Mouse (Mus musculus): Measurements from ENCODE around the gene Rbpjl. TPM values are rescaled to one million over a fixed set of nuclear protein-coding genes. Genes with fewer than 3 reads are reported as not detected.

The Rbpjl gene
- total and polyA plus RNA-seq, 3 experiments, result 0.18 TPM; not detected in 2

- Histone ChIP-seq H3K36me3 (ENCODE audit: control insufficient read depth, insufficient read depth, low read length) (no peaks in the 10 kb centered on the region), H3K79me2 (replicated peaks; ENCODE audit: control insufficient read depth, insufficient read depth, low read length) (no peaks in the 10 kb centered on the region), H3K4me1 (ENCODE audit: control insufficient read depth, insufficient read depth, low read length) (peaks cover 16% of the 10 kb centered on the region), H3K27ac (peak overlapping the region; percentile 43), H3K9ac (ENCODE audit: low read depth, low read length) (no peak overlapping the region), H3K4me3 (no peak overlapping the region), H3K27me3 (ENCODE audit: control insufficient read depth, insufficient read depth, low read length) (no peaks in the 10 kb centered on the region)
- intact Hi-C loops (cut with DNase I), result loop anchor here (2.0 kb wide), 1 partner anchor 40 kb away; no protein-coding TSS in a partner anchor
- 83% methylated on average over 1 of the region's 1 CpGs for WGBS
- no peak for DNase-seq
- TF ChIP-seq EP300 (IDR thresholded peaks at IDR 0.05; ENCODE audit: insufficient read depth, low read depth, low read length), result no peak
- no peak for TF ChIP-seq POLR2A (IDR thresholded peaks at IDR 0.05; ENCODE audit: insufficient read depth, low read depth, low read length)
- TF ChIP-seq CTCF (IDR thresholded peaks at IDR 0.05), result no peak
Observed at GRCm38 (mm10) chr2:164456413-164456812, 53.5 kb downstream of the Rbpjl start.

GRCm38 (mm10) chr2:164456864-164457300 is 53.9 kb downstream of the Rbpjl start, which contains the start of gene Sys1:
Sys1 (plus strand) TSS chr2:164456964.
- H3K9ac ChIP-seq (ENCODE audit: low read depth, low read length), result peak within 1 kb of the TSS; percentile 40; the same call in 1 of the 2 replicates
- WGBS, result 16% methylated on average over 7 of the region's 7 CpGs
- H3K36me3 ChIP-seq (ENCODE audit: control insufficient read depth, insufficient read depth, low read length), result no peaks in the 10 kb centered on the region
- H3K27me3 ChIP-seq (ENCODE audit: control insufficient read depth, insufficient read depth, low read length), result no peaks in the 10 kb centered on the region
- H3K27ac ChIP-seq, result peak within 1 kb of the TSS; percentile 53
- no peak for DNase-seq
- H3K4me3 ChIP-seq, result no peak within 1 kb of the TSS
- peaks cover 17% of the 10 kb centered on the region for H3K4me1 ChIP-seq (ENCODE audit: control insufficient read depth, insufficient read depth, low read length)
- no peaks in the 10 kb centered on the region for H3K79me2 ChIP-seq (replicated peaks; ENCODE audit: control insufficient read depth, insufficient read depth, low read length)
- TF ChIP-seq CTCF (IDR thresholded peaks at IDR 0.05) (peak; percentile 44), EP300 (IDR thresholded peaks at IDR 0.05; ENCODE audit: insufficient read depth, low read depth, low read length) (no peak)
- intact Hi-C loops (cut with DNase I), result loop anchor here (2.0 kb wide), 1 partner anchor 40 kb away; no protein-coding TSS in a partner anchor

GRCm38 (mm10) chr2:164457942-164458341 is 55.0 kb downstream of the Rbpjl start:
- intact Hi-C loops (cut with DNase I), result loop anchor here (2.0 kb wide), 1 partner anchor 41 kb away; no protein-coding TSS in a partner anchor
- no peak overlapping the region for H3K4me3 ChIP-seq
- no peak for DNase-seq
- no peak overlapping the region for H3K27ac ChIP-seq
- H3K4me1 ChIP-seq (ENCODE audit: control insufficient read depth, insufficient read depth, low read length), result peaks cover 15% of the 10 kb centered on the region
- 52% methylated on average over 7 of the region's 7 CpGs for whole genome bisulfite sequencing
- no peak overlapping the region for H3K9ac ChIP-seq (ENCODE audit: low read depth, low read length)
- H3K27me3 ChIP-seq (ENCODE audit: control insufficient read depth, insufficient read depth, low read length), result no peaks in the 10 kb centered on the region
- TF ChIP-seq CTCF (IDR thresholded peaks at IDR 0.05) (no peak), POLR2A (IDR thresholded peaks at IDR 0.05; ENCODE audit: insufficient read depth, low read depth, low read length) (no peak), EP300 (IDR thresholded peaks at IDR 0.05; ENCODE audit: insufficient read depth, low read depth, low read length) (no peak)
- H3K36me3 ChIP-seq (ENCODE audit: control insufficient read depth, insufficient read depth, low read length), result no peaks in the 10 kb centered on the region
- H3K79me2 ChIP-seq (replicated peaks; ENCODE audit: control insufficient read depth, insufficient read depth, low read length), result no peaks in the 10 kb centered on the region

- no peak overlapping the region for H3K9ac ChIP-seq (ENCODE audit: low read depth, low read length)
- no peak overlapping the region for H3K27ac ChIP-seq
- H3K4me3 ChIP-seq, result no peak overlapping the region
- intact Hi-C loops (cut with DNase I), result no loop called here
- H3K79me2 ChIP-seq (replicated peaks; ENCODE audit: control insufficient read depth, insufficient read depth, low read length), result no peaks in the 10 kb centered on the region
- TF ChIP-seq POLR2A (IDR thresholded peaks at IDR 0.05; ENCODE audit: insufficient read depth, low read depth, low read length) (no peak), CTCF (IDR thresholded peaks at IDR 0.05) (no peak), EP300 (IDR thresholded peaks at IDR 0.05; ENCODE audit: insufficient read depth, low read depth, low read length) (no peak)
- H3K36me3 ChIP-seq (ENCODE audit: control insufficient read depth, insufficient read depth, low read length), result no peaks in the 10 kb centered on the region
- DNase-seq, result no peak
- H3K27me3 ChIP-seq (ENCODE audit: control insufficient read depth, insufficient read depth, low read length), result no peaks in the 10 kb centered on the region
- peaks cover 15% of the 10 kb centered on the region for H3K4me1 ChIP-seq (ENCODE audit: control insufficient read depth, insufficient read depth, low read length)
- 83% methylated on average over 8 of the region's 8 CpGs for WGBS
Observed at GRCm38 (mm10) chr2:164458535-164458934, 55.6 kb downstream of the Rbpjl start.

GRCm38 (mm10) chr2:164460745-164461551 is 58.0 kb downstream of the Rbpjl start, which contains the start of gene Gm20458:
Gm20458 (plus strand) TSS chr2:164460967.
- Histone ChIP-seq H3K4me3 (peak within 1 kb of the TSS; percentile 90), H3K9ac (ENCODE audit: low read depth, low read length) (peak within 1 kb of the TSS; percentile 79), H3K4me1 (ENCODE audit: control insufficient read depth, insufficient read depth, low read length) (peaks cover 4% of the 10 kb centered on the region), H3K79me2 (replicated peaks; ENCODE audit: control insufficient read depth, insufficient read depth, low read length) (no peaks in the 10 kb centered on the region), H3K27me3 (ENCODE audit: control insufficient read depth, insufficient read depth, low read length) (no peaks in the 10 kb centered on the region), H3K36me3 (ENCODE audit: control insufficient read depth, insufficient read depth, low read length) (no peaks in the 10 kb centered on the region), H3K27ac (peak within 1 kb of the TSS; percentile 88)
- intact Hi-C loops (cut with DNase I), result loop anchor here (1.0 to 2.0 kb wide), 2 partner anchors 36 to 57 kb away; partner anchors contain the start of gene Pigt
- DNase-seq, result peak; percentile 92 to 98
- under 1% methylated on average over 78 of the region's 79 CpGs for WGBS
- TF ChIP-seq CTCF (IDR thresholded peaks at IDR 0.05) (peak; percentile 93), EP300 (IDR thresholded peaks at IDR 0.05; ENCODE audit: insufficient read depth, low read depth, low read length) (peak; percentile 85), POLR2A (IDR thresholded peaks at IDR 0.05; ENCODE audit: insufficient read depth, low read depth, low read length) (peak; percentile 71)

Small RNA genes lying within 50 kb of the gene (microRNA-seq; reads per million reads assigned to microRNA genes)
- 0 reads per million in 2 experiments for gene Mir7678

Other genes with a start within 250 kb of the Rbpjl start
- not detected for gene Kcns1, start 232.0 kb upstream of the Rbpjl start, total RNA-seq (2021)
- 0.12 and 0.18 TPM in 2 replicates for gene Kcns1, start 232.0 kb upstream of the Rbpjl start, polyA plus RNA-seq (2012; rRNA removed)
- gene Wfdc5, start 220.4 kb upstream of the Rbpjl start, total RNA-seq (2021), result not detected
- gene Wfdc5, start 220.4 kb upstream of the Rbpjl start, polyA plus RNA-seq (2012; rRNA removed), result not detected in 2 replicates
- not detected for gene Wfdc12, start 212.5 kb upstream of the Rbpjl start, total RNA-seq (2021)
- gene Wfdc12, start 212.5 kb upstream of the Rbpjl start, polyA plus RNA-seq (2012; rRNA removed), result not detected in 2 replicates
- gene Wfdc15a, start 203.0 kb upstream of the Rbpjl start, total RNA-seq (2021), result not detected
- gene Wfdc15a, start 203.0 kb upstream of the Rbpjl start, polyA plus RNA-seq (2012; rRNA removed), result not detected in 2 replicates
- not detected for gene Wfdc15b, start 181.5 kb upstream of the Rbpjl start, total RNA-seq (2021)
- not detected in 2 replicates for gene Wfdc15b, start 181.5 kb upstream of the Rbpjl start, polyA plus RNA-seq (2012; rRNA removed)
- not detected for gene Svs2, start 164.7 kb upstream of the Rbpjl start, total RNA-seq (2021)
- gene Svs2, start 164.7 kb upstream of the Rbpjl start, polyA plus RNA-seq (2012; rRNA removed), result not detected in 2 replicates
- not detected for gene Svs3b, start 146.5 kb upstream of the Rbpjl start, total RNA-seq (2021)
- not detected in 2 replicates for gene Svs3b, start 146.5 kb upstream of the Rbpjl start, polyA plus RNA-seq (2012; rRNA removed)
- gene Svs4, start 124.7 kb upstream of the Rbpjl start, total RNA-seq (2021), result not detected
- gene Svs4, start 124.7 kb upstream of the Rbpjl start, polyA plus RNA-seq (2012; rRNA removed), result not detected in 2 replicates
- gene Svs3a, start 113.9 kb upstream of the Rbpjl start, total RNA-seq (2021), result not detected
- gene Svs3a, start 113.9 kb upstream of the Rbpjl start, polyA plus RNA-seq (2012; rRNA removed), result not detected in 2 replicates
- not detected for gene Svs6, start 86.4 kb upstream of the Rbpjl start, total RNA-seq (2021)
- not detected in 2 replicates for gene Svs6, start 86.4 kb upstream of the Rbpjl start, polyA plus RNA-seq (2012; rRNA removed)
- not detected for gene Svs5, start 70.4 kb upstream of the Rbpjl start, total RNA-seq (2021)
- not detected in 2 replicates for gene Svs5, start 70.4 kb upstream of the Rbpjl start, polyA plus RNA-seq (2012; rRNA removed)
- 10 to 100 TPM; 10.9 to 26.4 TPM for gene Slpi, start 14.0 kb upstream of the Rbpjl start, total RNA-seq (2021)
- 3.1 and 8.3 TPM in 2 replicates for gene Slpi, start 14.0 kb upstream of the Rbpjl start, polyA plus RNA-seq (2012; rRNA removed)
- under 1 TPM; 0.26 to 0.43 TPM for gene Matn4, start 2.0 kb downstream of the Rbpjl start, total RNA-seq (2021)
- gene Matn4, start 2.0 kb downstream of the Rbpjl start, polyA plus RNA-seq (2012; rRNA removed), result 0.70 and 0.82 TPM in 2 replicates
- 10 to 100 TPM; 20.2 to 26.0 TPM for gene Sdc4, start 40.7 kb downstream of the Rbpjl start, total RNA-seq (2021)
- 14.7 and 15.5 TPM in 2 replicates for gene Sdc4, start 40.7 kb downstream of the Rbpjl start, polyA plus RNA-seq (2012; rRNA removed)
- gene Sys1, start 53.8 kb downstream of the Rbpjl start, total RNA-seq (2021), result 10 to 100 TPM; 21.1 to 26.4 TPM
- 52.0 and 55.0 TPM in 2 replicates for gene Sys1, start 53.8 kb downstream of the Rbpjl start, polyA plus RNA-seq (2012; rRNA removed)
- gene Gm20458, start 57.8 kb downstream of the Rbpjl start, total RNA-seq (2021), result 1 to 10 TPM; 8.0 to 9.2 TPM
- 7.8 and 17.2 TPM in 2 replicates for gene Gm20458, start 57.8 kb downstream of the Rbpjl start, polyA plus RNA-seq (2012; rRNA removed)
- not detected for gene Trp53tg5, start 70.6 kb downstream of the Rbpjl start, total RNA-seq (2021)
- gene Trp53tg5, start 70.6 kb downstream of the Rbpjl start, polyA plus RNA-seq (2012; rRNA removed), result not detected in 2 replicates
- gene Dbndd2, start 83.0 kb downstream of the Rbpjl start, total RNA-seq (2021), result 10 to 100 TPM in 1 of 2 experiments, 1 to 10 TPM in 1; 8.0 to 10.3 TPM
- gene Dbndd2, start 83.0 kb downstream of the Rbpjl start, polyA plus RNA-seq (2012; rRNA removed), result 17.9 and 31.9 TPM in 2 replicates
- gene Pigt, start 94.4 kb downstream of the Rbpjl start, total RNA-seq (2021), result 10 to 100 TPM; 31.3 to 31.5 TPM
- 47.1 and 51.3 TPM in 2 replicates for gene Pigt, start 94.4 kb downstream of the Rbpjl start, polyA plus RNA-seq (2012; rRNA removed)
- 1 to 10 TPM in 1 of 2 experiments, under 1 TPM in 1; 0.43 to 1.3 TPM for gene Wfdc2, start 159.3 kb downstream of the Rbpjl start, total RNA-seq (2021)
- 0.50 and 78.4 TPM in 2 replicates for gene Wfdc2, start 159.3 kb downstream of the Rbpjl start, polyA plus RNA-seq (2012; rRNA removed)
- gene Spint3, start 170.3 kb downstream of the Rbpjl start, total RNA-seq (2021), result not detected
- gene Spint3, start 170.3 kb downstream of the Rbpjl start, polyA plus RNA-seq (2012; rRNA removed), result not detected in 2 replicates
- gene Wfdc6a, start 182.3 kb downstream of the Rbpjl start, total RNA-seq (2021), result under 1 TPM in 1 of 2 experiments, not detected in 1; 0.30 TPM
- 0.47 and 0.56 TPM in 2 replicates for gene Wfdc6a, start 182.3 kb downstream of the Rbpjl start, polyA plus RNA-seq (2012; rRNA removed)
- gene Eppin, start 190.5 kb downstream of the Rbpjl start, total RNA-seq (2021), result not detected
- 0.16 TPM in 1 of 2 replicates, not detected in the other for gene Eppin, start 190.5 kb downstream of the Rbpjl start, polyA plus RNA-seq (2012; rRNA removed)
- gene Wfdc6b, start 210.4 kb downstream of the Rbpjl start, total RNA-seq (2021), result not detected
- gene Wfdc6b, start 210.4 kb downstream of the Rbpjl start, polyA plus RNA-seq (2012; rRNA removed), result not detected in 2 replicates
- gene Wfdc8, start 210.5 kb downstream of the Rbpjl start, total RNA-seq (2021), result not detected
- gene Wfdc8, start 210.5 kb downstream of the Rbpjl start, polyA plus RNA-seq (2012; rRNA removed), result not detected in 2 replicates
- gene Wfdc16, start 235.7 kb downstream of the Rbpjl start, total RNA-seq (2021), result not detected
- gene Wfdc16, start 235.7 kb downstream of the Rbpjl start, polyA plus RNA-seq (2012; rRNA removed), result not detected in 2 replicates